Mouse (Mus musculus): ENCODE results near the gene Morf4l2. TPM values are rescaled to one million over a fixed set of nuclear protein-coding genes. Genes with fewer than 3 reads are reported as not detected.

The Morf4l2 gene
- 93.0 TPM for polyA plus RNA-seq (2017; shearing (Covaris generic))

DNA sequence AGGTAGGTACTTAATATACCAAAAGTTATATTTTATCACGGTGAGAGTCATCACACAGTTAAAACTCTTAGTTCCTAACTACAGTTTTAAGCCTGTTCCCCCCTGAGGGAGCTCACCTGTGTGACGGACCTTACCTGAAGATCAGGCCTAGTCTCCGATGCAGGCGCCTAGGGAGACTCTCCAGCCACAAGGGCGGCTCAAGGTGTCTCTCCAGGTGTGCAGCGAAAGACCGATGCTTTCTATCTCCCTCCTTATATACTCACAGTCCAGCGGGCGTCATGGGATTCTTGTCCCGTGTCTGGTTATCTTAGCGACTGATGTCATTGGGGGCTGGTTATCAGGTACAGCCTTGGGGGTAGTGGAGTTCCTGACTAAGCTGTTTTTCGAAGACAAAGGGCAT, at the start of gene Morf4l2:
Gene Morf4l2 (minus strand): TSS at position 232 of the 400 bp plus-strand sequence.

DNA sequence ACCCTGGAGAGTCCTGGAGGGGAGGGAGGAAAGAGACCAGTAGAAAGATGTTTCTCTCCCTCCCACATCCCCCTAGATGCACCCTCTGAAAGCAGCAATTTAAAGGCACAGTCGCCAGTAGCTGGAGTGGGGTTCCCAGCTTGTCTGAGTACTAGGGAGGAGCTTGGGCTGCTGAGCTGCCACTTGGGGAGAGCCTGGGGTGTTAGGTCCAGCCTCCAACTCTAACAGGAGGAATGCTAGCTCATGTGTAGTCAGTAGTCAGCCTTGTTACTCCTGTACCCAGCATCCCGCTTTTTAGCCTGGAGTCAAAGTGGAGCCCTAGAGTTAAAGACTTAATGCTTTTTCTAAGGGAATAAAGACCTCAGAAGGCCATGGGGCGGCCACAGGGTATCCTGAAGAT, 36.6 kb upstream of the Morf4l2 start, which contains the start of gene Glra4:
Gene Glra4 (minus strand): TSS at position 101 of the 400 bp plus-strand sequence.

DNA sequence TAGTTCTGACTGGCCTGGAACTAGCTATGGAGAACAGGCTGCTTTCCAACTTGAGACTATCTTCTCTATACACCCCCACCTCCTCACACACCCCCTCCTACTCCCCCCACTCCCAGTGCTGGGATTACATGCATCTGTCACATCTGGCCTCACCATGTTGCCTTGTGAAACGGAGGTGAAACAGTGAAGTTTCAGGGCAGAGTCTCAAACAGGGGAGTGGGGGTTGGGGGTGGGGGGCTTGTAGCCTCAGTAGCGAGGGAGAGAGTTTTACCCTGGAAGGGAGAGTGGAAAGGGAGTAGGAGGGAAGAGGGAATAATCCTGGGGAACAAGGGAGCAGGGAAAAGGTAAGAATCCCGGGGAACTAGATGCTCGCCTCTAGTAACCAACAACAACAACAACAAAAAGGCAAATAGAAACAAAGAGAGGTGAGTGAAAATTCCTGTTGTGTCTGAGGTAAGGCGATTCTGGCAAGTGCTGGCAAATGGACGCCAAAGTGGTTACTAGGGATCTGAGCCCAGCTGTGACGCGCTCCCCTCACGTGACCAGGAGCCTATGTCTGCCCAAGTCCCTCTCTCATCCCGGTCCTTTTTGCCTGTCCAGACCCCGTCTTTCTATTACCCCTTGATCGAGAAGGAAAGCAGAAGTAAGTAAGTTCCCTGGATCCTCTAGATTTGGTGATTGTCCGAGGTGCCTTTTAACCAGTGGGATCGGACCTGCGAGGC, 35.9 kb downstream of the Morf4l2 start, which contains the start of gene Tceal1:
Gene Tceal1 (plus strand): TSS at position 537 of the 722 bp plus-strand sequence.

Other genes with a start within 250 kb of the Morf4l2 start
- gene Kir3dl1, start 225.7 kb downstream of the Morf4l2 start, polyA plus RNA-seq (2017; shearing (Covaris generic)), result not detected
- gene Kir3dl2, start 199.6 kb downstream of the Morf4l2 start, polyA plus RNA-seq (2017; shearing (Covaris generic)), result not detected
- gene Tceal3, start 152.8 kb downstream of the Morf4l2 start, polyA plus RNA-seq (2017; shearing (Covaris generic)), result 5.2 TPM
- 0.21 TPM for gene Tceal1, start 35.7 kb downstream of the Morf4l2 start, polyA plus RNA-seq (2017; shearing (Covaris generic))
- gene Glra4, start 36.5 kb upstream of the Morf4l2 start, polyA plus RNA-seq (2017; shearing (Covaris generic)), result not detected
- 3.0 TPM for gene Plp1, start 79.0 kb upstream of the Morf4l2 start, polyA plus RNA-seq (2017; shearing (Covaris generic))
- not detected for gene Rab9b, start 125.1 kb upstream of the Morf4l2 start, polyA plus RNA-seq (2017; shearing (Covaris generic))
- gene H2bfm, start 183.6 kb upstream of the Morf4l2 start, polyA plus RNA-seq (2017; shearing (Covaris generic)), result not detected
- gene Tmsb15b2, start 231.8 kb upstream of the Morf4l2 start, polyA plus RNA-seq (2017; shearing (Covaris generic)), result 65.9 TPM
- 5.0 TPM for gene Tmsb15l, start 233.2 kb upstream of the Morf4l2 start, polyA plus RNA-seq (2017; shearing (Covaris generic))
- 24.3 TPM for gene Tmsb15b1, start 233.2 kb upstream of the Morf4l2 start, polyA plus RNA-seq (2017; shearing (Covaris generic))
- gene Zcchc18, start 249.5 kb upstream of the Morf4l2 start, polyA plus RNA-seq (2017; shearing (Covaris generic)), result 67.7 TPM